Mouse (Mus musculus) R1 (cell line): Measurements from ENCODE around the gene D630036H23Rik.
"Not testable (repeated sequence)": the region's sequence is repeated elsewhere in the genome, so short reads cannot be mapped to it uniquely, and the experiment has no call there.

Experiments
- DNase-seq: peaks from one replicate; pipeline ENCODE4 v3.0.0-alpha.2; 2018; ENCODE audit warnings: low read depth, low spot score

The D630036H23Rik gene

GRCm38 (mm10) chr12:36381441-36382340 lies at the start of gene D630036H23Rik, which contains the start of gene Ispd:
Gene D630036H23Rik (minus strand): TSS chr12:36382181.
Gene Ispd (plus strand): TSS chr12:36381450.
- DNase-seq: peak; percentile 89

DNA sequence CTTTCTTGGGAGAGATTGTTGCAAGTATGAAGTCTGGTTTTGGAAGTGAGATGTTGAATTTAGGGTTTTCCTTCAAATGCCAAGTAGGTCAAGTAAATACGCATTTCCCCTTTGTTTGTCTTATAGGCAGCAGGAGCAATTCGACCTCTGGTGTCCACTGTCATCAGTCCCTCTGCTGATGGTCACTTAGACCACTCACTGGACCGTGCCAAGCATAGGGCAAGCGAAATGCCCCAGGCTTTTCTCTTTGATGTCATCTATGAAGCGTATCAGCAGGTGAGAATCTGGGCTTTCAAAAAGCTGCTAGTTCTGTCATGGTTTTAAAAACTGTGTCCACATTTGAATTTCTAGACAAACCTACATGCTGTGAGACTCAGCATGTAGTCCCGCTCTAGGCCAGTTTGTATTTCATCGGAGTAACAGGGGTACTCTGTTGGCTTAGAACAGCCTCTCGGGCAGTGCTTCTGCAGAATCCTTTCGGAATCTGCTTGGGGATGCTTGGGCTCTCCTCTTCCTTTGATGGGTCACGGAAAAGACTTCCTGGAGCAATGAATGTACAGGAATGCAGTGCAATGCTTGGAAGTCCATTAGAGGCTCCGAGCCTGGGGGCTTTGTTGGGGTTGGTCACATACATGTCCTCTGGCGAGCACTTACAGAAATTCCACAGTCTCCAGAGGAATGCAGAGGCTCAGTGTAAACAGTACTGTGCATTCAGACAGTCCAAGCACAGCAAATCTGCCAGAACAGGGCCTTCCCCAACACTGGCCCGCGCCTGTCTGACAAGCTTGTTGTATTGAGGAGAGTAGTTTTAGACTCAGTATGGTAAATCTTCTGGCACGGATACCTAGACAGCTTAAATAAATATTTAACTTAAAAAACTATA lies 44.4 kb upstream of the D630036H23Rik start:
- no peak for DNase-seq

DNA sequence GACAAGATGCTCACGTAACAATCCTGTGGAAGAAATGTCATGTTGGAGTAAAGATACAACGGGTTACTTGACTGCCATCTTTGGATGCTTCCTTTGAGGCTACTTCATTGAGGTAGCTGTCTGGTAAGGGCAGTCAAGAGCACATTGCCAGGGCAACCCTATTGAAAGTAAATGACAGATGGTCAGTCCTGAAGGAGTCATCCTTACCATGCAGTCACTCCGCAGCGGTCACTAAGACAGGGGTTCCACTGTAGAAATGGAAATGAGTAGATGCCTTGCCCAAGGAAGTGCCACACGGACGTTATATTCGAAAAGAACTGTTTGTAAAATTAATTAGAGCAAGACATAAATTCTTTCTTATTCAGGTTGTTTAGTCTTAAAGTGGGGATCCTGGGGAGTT lies 43.3 kb upstream of the D630036H23Rik start:
- DNase-seq: no peak

DNA sequence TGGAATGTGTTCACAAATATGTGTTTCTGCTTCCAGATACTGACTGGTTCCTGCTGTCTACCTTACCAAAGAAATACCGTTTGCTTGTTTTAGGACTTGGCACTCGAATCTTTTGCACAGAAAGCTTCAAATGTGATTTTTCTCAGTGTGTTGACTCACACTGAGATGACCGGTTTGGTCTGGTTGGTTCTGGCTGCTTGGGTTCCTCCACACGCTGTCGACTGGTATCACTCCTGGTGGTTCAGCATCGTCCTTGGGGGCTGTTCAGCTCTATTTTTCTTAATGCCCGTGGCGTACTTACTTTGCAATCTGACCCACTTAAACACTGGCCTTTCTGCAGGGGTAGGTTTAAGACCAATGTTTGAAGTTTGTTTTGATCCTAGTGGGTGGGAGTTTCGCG lies 41.7 kb upstream of the D630036H23Rik start:
- no peak for DNase-seq

DNA sequence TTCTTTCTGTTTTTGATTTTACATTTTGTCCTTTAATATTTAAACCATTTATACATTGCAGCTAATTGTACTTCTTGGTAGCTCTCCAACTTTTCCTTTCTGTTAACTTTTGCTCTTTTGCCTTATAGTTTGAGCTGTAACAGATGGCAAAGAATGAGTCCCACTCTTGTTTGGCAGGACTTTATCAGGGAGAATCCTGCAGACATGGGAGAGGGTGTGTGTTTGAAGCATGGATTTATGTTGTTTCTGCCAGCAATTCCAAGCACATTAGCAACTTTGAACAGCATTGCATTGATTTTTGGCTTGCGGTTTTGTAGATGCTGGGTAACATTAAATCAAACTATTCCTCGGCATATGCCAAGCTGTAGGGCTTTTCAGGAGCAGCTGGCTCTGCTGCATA lies 13.1 kb upstream of the D630036H23Rik start:
- no peak for DNase-seq

GRCm38 (mm10) chr12:36386991-36387390 lies 5.0 kb upstream of the D630036H23Rik start:
- no peak for DNase-seq

DNA sequence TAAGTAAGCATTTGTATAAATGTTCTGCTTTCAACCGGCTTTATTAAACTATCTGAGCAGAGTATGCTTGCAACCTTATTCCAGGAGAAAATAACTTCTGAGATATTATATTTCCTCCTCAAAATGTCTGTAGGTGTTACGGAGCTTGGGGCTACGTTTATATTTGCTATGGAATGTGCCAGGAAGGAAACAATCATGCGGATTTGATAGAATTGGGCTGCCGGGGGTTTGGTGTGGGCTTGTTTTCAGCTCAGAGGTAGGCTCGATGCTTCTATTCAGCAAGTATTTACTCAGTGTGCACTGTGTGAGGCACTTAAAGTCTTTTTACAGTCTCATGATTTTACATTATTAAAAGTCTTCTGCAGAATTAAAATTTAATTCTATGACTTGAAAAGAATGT lies 3.4 kb upstream of the D630036H23Rik start:
- no peak for DNase-seq

- DNase-seq: peak; percentile 3
Observed at GRCm38 (mm10) chr12:36380806-36381205, 1.2 kb downstream of the D630036H23Rik start.

GRCm38 (mm10) chr12:36380254-36380653 lies 1.7 kb downstream of the D630036H23Rik start:
- DNase-seq: no peak

DNA sequence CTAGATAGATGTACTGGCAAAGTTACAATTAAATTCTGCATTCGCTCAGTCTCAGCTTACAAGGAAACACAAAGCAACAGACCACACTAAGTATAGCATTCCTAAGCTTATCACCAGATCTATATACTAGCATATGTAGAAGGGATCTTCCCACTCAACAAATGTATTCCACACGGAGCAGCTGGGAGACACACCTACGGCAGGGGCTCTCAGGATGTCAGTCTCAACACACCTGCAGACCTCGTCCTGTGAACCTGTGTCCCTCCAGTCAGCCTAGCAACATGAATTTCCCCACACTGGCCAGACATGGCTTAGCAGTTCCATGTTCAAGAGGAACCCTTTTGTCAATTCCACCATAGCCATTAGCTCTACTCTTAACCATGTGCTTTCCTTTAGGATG lies 5.6 kb downstream of the D630036H23Rik start:
- not testable (repeated sequence) for DNase-seq

DNA sequence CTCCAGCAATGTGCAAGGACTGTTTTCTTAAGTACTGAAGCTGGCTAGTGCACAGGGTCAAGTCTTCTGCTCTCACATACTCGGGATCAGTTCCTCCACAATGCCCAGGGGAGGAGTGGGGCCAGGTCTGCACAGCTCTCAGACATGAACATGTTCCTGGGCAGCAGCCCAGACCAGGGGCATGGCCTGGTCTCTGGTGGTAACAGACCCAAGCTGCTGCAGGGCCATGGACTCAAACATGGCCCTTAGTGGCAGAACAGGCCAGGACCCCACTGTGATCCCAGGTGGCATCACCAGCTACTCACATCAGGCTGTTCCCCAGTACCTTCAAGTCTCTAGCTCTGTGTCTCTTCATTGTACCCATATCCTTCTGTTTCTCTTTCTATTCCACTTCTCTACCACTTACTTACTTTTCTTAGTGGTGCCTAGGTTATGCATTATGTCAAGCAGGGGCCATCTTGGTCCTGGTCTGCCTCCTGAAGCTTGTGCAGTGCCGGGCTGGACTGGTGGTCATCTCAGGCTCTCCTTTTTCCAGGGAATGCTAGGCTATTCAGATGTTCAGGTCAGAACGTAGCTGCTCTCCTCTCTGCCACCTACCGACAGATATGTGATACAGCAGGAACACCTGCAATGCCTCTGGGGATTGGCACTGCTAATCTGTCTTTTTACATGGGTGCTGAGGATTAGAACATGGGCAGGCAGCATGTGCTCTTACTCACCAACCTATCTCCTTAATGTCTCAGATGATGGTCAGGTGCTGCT lies 8.6 kb downstream of the D630036H23Rik start:
- peak; percentile 63 for DNase-seq

DNA sequence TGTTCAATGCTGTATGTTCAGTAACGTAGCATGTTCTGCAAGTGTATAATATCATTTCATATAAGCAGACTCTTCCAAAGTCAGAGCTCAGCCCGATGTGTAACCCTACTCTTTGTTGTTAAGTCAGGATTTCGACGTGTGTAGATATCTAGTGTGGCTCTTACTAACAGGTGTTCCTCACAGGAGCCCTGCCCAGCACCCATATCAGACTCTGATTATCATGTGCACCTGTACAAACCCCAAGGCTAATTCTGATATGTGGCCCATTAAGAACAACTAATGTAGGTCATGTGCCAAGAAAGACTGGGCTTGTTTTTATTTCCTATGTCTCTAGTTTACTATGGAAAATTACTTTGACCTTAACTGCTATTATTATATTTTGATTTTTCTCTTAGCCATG lies 18.0 kb downstream of the D630036H23Rik start:
- no peak for DNase-seq

GRCm38 (mm10) chr12:36360693-36361092 lies 21.3 kb downstream of the D630036H23Rik start:
- DNase-seq: no peak

DNA sequence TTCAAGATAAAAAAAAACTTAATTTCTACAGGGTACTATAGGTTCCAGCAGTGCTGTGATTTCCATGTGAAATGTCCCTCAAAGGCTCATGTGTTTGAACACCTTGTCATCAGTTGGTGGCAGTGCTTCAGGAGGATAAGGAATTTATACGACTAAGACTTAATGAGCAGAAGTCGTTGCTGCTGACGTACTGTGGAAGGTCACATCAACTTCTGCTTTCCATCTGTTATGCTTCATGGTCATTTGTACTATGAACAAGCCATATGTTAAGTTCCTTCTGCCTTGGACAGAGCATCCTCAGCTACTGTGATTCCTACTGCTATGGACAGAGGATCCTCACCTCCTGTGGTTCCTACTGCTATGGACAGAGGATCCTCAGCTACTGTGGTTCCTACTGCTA lies 21.9 kb downstream of the D630036H23Rik start:
- DNase-seq: no peak

- peak; percentile 58 for DNase-seq
Observed at GRCm38 (mm10) chr12:36344131-36344530, 37.9 kb downstream of the D630036H23Rik start.

GRCm38 (mm10) chr12:36333837-36334281 lies 48.1 kb downstream of the D630036H23Rik start:
- no peak for DNase-seq

DNA sequence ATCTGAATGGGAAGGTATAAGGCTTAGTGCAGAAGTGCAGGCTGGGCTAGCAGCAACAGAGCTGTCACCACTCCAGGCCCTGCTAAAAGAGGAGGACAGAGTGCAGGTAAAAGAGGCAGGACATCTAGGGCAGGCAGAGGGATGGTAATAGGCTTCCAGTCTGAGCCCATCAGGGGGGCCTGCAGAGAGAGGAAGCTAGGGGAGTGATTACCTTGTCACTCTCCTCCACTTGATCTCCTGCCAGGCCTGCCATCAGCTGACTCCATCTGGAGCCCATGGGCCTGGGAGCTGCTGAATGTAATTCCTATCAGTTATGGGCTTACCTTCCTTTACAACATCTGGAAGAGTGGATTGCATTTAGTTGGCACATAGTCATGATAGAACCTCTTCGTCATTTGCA lies 49.3 kb downstream of the D630036H23Rik start:
- no peak for DNase-seq
